Mouse (Mus musculus) layer of hippocampus, postnatal 14 days (tissue): ENCODE results near the gene Kifc3. TPM values are rescaled to one million over a fixed set of nuclear protein-coding genes. Genes with fewer than 3 reads are reported as not detected.
A peak's percentile ranks its signal among the peaks of the same experiment; 100 is the strongest.

Experiments
- DNase-seq, 2 experiments: peaks; one replicate each; pipeline ENCODE4 v3.0.0; 2021 to 2022; ENCODE audit warnings: low spot score in 2 of 2, mixed read lengths in 1 of 2
- total RNA-seq, 2 experiments: library from RNA; stranded (reverse); gene quantifications; 2 replicates each; pipeline ENCODE4 v1.2.3; 2021

The Kifc3 gene
- total RNA-seq, 2 experiments from 2014 or later = 59.0 to 60.2 TPM

DNA sequence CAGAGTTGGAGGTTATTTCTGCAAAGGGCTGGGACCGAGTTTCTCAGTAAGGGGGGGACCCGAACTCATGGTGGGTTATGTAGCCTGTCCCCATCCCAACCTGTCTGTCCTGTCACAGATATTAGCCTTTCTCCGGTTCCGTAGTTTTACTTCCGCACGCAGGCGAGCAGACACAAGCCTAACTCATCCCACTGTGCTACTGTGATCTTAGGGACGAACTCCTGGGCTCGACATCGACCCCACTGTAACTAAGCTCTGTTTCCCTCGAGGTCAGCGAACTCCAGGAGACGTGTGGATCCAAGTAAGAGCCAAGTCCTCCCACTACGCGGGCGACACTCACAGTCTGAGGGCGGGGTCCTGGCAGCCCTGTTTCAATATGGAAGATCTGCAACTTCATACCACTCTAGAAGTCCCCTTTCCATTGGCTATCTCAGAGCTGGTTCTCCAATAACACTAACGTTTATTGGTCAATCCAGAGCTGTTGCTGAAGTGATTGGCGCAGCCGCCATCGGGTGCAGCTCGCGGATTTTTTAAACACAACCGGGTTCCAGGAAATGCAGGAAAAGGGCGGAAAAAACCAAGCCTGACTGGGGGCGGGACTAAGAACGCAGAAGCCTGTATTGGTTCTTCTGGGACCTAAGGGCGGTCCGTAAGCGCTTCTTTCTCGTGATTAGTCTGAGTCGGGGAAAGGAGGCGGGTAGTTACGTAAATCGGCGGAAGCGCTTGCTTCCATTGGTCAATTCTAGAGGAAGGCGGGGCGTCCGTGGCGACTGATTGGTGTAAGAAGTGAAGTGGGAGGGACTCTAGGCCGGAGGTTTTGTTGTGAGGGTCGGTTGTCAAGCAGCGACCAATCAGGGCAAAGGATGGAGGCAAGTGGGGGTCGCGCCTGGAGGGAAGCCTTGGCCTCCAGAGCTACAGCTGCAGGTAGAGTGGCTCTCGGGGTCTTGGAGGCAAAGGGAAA lies 122.0 kb downstream of the Kifc3 start, which contains the start of gene Katnb1:
TSS of gene Katnb1 (plus strand) at position 806 of the 961 bp plus-strand sequence.
- DNase-seq = peak; percentile 97 to 100

- DNase-seq = no peak
These were observed 123.3 kb downstream of the Kifc3 start for GRCm38 (mm10) chr8:95079305-95079704.

- no peak for DNase-seq
These were observed 124.6 kb downstream of the Kifc3 start for GRCm38 (mm10) chr8:95078055-95078454.

DNA sequence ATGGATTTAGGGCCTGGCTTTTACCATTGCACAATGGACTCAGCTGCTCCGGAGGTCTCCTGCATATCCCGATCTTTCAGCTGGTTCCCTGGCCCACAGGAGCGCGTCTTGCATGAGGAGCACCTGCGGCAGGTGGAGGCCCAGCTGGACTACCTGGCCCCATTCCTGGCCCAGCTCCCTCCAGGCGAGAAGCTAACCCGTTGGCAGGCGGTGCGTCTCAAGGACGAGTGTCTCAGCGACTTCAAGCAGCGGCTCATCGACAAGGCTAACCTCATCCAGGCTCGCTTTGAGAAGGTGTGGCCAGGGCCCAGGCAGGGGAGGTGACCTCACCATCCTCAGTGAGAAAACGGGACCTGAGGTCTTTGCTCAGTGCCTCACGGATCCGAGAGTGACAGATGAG lies 126.5 kb downstream of the Kifc3 start:
- DNase-seq = no peak

DNA sequence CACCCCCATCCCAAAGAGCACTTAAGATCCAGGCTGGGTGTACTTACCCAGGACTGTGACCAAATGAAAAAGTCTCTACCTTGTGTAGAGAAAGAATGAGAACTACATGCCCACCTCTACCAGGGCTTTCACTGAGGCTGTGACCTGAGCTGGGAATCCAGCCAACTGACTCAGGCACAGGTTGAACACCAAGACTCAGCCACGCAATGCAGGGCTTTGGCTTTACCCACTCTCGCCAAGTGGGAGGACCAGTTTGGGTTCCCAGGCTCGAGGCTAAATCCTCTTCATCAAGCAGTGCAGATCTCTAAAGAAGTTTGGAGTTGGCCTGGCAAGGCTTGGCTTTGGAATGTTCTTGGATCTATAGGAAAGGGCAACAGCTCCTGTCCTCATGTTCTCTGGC lies 127.1 kb downstream of the Kifc3 start:
- DNase-seq = no peak

GRCm38 (mm10) chr8:95067582-95067981 lies 135.0 kb downstream of the Kifc3 start:
- DNase-seq = peak in 1 of 2 experiments; percentile 23

GRCm38 (mm10) chr8:95064531-95064930 lies 138.1 kb downstream of the Kifc3 start:
- peak in 1 of 2 experiments; percentile 28 for DNase-seq

GRCm38 (mm10) chr8:95059812-95060533 lies 142.6 kb downstream of the Kifc3 start:
- DNase-seq = no peak

- DNase-seq = no peak
These were observed 144.0 kb downstream of the Kifc3 start for GRCm38 (mm10) chr8:95058661-95059060.

DNA sequence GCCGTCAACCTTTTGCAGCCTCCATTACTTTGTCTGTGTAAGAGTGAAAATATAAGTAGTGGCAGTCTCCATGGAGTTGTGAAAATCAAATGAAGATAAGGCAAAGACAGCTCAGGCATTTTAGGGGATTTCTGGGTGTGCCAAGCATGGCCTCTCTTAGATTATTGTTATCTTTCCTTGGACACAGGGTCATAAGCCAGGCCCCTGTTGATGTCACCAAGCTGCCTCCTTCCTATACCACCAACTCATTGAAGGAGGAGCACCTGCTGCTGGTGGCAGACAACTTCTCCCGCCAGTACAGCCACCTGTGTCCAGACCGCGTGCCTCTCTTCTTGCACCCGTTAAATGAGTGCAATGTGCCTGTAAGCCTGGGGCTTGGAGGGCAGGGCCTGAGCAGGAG lies 146.2 kb downstream of the Kifc3 start:
- no peak for DNase-seq

- DNase-seq = peak in 1 of 2 experiments; percentile 29
These were observed 147.6 kb downstream of the Kifc3 start, which contains the start of gene Drc7 for GRCm38 (mm10) chr8:95054927-95055510. Gene Drc7 (plus strand): TSS chr8:95055103.

GRCm38 (mm10) chr8:95054438-95054837 lies 148.2 kb downstream of the Kifc3 start:
- DNase-seq = no peak

Other genes starting within 250 kb of the Kifc3 start
- gene Adgrg1, start 228.1 kb downstream of the Kifc3 start, total RNA-seq = 100 to 1,000 TPM; 113 to 146 TPM
- gene Adgrg3, start 185.1 kb downstream of the Kifc3 start, total RNA-seq = under 1 TPM in 1 of 2 experiments, not detected in 1; 0.48 TPM
- gene Drc7, start 147.7 kb downstream of the Kifc3 start, total RNA-seq = 1 to 10 TPM; 2.1 to 4.4 TPM
- gene Katnb1, start 121.6 kb downstream of the Kifc3 start, total RNA-seq = 10 to 100 TPM; 38.7 to 46.0 TPM
- gene Cngb1, start 103.8 kb upstream of the Kifc3 start, total RNA-seq = 1 to 10 TPM in 1 of 2 experiments, under 1 TPM in 1; 0.93 to 1.3 TPM
- under 1 TPM in 1 of 2 experiments, not detected in 1; 0.74 TPM for gene Tepp, start 107.8 kb upstream of the Kifc3 start, total RNA-seq
- gene Zfp319, start 129.1 kb upstream of the Kifc3 start, total RNA-seq = 10 to 100 TPM; 15.3 to 16.6 TPM
- 10 to 100 TPM; 16.0 to 18.6 TPM for gene Usb1, start 129.5 kb upstream of the Kifc3 start, total RNA-seq
- 10 to 100 TPM; 29.8 to 33.8 TPM for gene Mmp15, start 149.5 kb upstream of the Kifc3 start, total RNA-seq
- 10 to 100 TPM; 58.5 to 62.5 TPM for gene Cfap20, start 232.1 kb upstream of the Kifc3 start, total RNA-seq